Mouse (Mus musculus) lung, postnatal 0 days (tissue): ENCODE results near the gene Mxra7. TPM values are rescaled to one million over a fixed set of nuclear protein-coding genes. Genes with fewer than 3 reads are reported as not detected.

ENCODE experiments used
- ATAC-seq: fragments of 200-750 bp; cut with Nextera tagmentation; 2 replicates; pipeline ENCODE4 v1.8.0; 2017; ENCODE audit warnings: moderate library complexity
- DNase-seq: peaks from one replicate; pipeline ENCODE4 v3.0.0-alpha.2; 2016; ENCODE audit warnings: low spot score
- H3K27ac ChIP-seq: fragments of 300-500 bp; sonication (generic); 2 replicates; pipeline ENCODE4 v1.5.1; 2014; ENCODE audit warnings: antibody characterized with exemption, mild to moderate bottlenecking, low read length, mixed read lengths
- H3K27me3 ChIP-seq: fragments of 300-500 bp; sonication (generic); replicated peaks from 2 replicates; pipeline ENCODE4 v1.6.1; 2014; ENCODE audit warnings: low read length, mixed read lengths; ENCODE audit not compliant: insufficient read depth
- H3K36me3 ChIP-seq: fragments of 300-500 bp; sonication (generic); 2 replicates; pipeline ENCODE4 v1.6.1; 2014; ENCODE audit warnings: low read length, mixed read lengths; ENCODE audit not compliant: insufficient read depth
- H3K4me1 ChIP-seq: fragments of 300-500 bp; sonication (generic); 2 replicates; pipeline ENCODE4 v1.6.1; 2014; ENCODE audit warnings: antibody characterized with exemption, low read depth, low read length, mixed read lengths; ENCODE audit not compliant: insufficient read depth
- H3K4me2 ChIP-seq: fragments of 300-500 bp; sonication (generic); replicated peaks from 2 replicates; pipeline ENCODE4 v1.6.1; 2014; ENCODE audit warnings: low read depth, mild to moderate bottlenecking, low read length, moderate library complexity, mixed read lengths
- H3K4me3 ChIP-seq: fragments of 300-500 bp; sonication (generic); 2 replicates; pipeline ENCODE4 v1.5.1; 2014; ENCODE audit warnings: low read depth, low read length
- H3K9ac ChIP-seq: fragments of 300-500 bp; sonication (generic); replicated peaks from 2 replicates; pipeline ENCODE4 v1.6.1; 2014; ENCODE audit warnings: low read depth, mild to moderate bottlenecking
- H3K9me3 ChIP-seq: fragments of 300-500 bp; sonication (generic); 2 replicates; pipeline ENCODE4 v1.6.1; 2016; ENCODE audit warnings: low read length, mixed read lengths
- CTCF ChIP-seq: IDR thresholded peaks from 2 replicates; pipeline ENCODE4 v1.5.1; 2016; ENCODE audit warnings: antibody characterized with exemption, mild to moderate bottlenecking
- EP300 ChIP-seq: IDR thresholded peaks from 2 replicates; pipeline ENCODE4 v1.6.1; 2016; ENCODE audit warnings: antibody characterized with exemption, mild to moderate bottlenecking, control low read depth
- WGBS: fragments of 180-500 bp; shearing (Covaris S2); extraction: QIAGEN DNeasy Blood & Tissue Kit; methylation state at CpG from one replicate; pipeline ENCODE4 v1.1.7; 2014; 5-methylcytosine and 5-hydroxymethylcytosine counted together
- polyA plus RNA-seq: library from polyadenylated mRNA; unstranded; fragments of >200 nt; fragmentation: Nextera tagmentation; extraction: Ambion mirVana; gene quantifications from 2 replicates; pipeline ENCODE4 v1.2.1, GENCODE M21; 2015

Mxra7 gene
- polyA plus RNA-seq, 1 experiment from 2014 or later: 34.6 TPM

- WGBS: 73% methylated on average over 5 of the region's 5 CpGs
- no peak for DNase-seq
- ATAC-seq: no peak
- no peaks in the 10 kb centered on the region for H3K27me3 ChIP-seq
- H3K27ac ChIP-seq: no peak overlapping the region
- H3K36me3 ChIP-seq: no peaks in the 10 kb centered on the region
- H3K4me2 ChIP-seq: no peak overlapping the region
- no peak for TF ChIP-seq EP300
- no peak for TF ChIP-seq CTCF
- H3K9me3 ChIP-seq: no peaks in the 10 kb centered on the region
- no peak overlapping the region for H3K9ac ChIP-seq
- no peak overlapping the region for H3K4me3 ChIP-seq
- no peaks in the 10 kb centered on the region for H3K4me1 ChIP-seq
Observed at GRCm38 (mm10) chr11:116802709-116803108, 25.1 kb downstream of the Mxra7 start.

GRCm38 (mm10) chr11:116801106-116801505, 26.7 kb downstream of the Mxra7 start:
- Histone ChIP-seq H3K4me2 (no peak overlapping the region), H3K27me3 (no peaks in the 10 kb centered on the region), H3K4me3 (no peak overlapping the region), H3K27ac (no peak overlapping the region), H3K4me1 (no peaks in the 10 kb centered on the region), H3K9ac (no peak overlapping the region), H3K9me3 (no peaks in the 10 kb centered on the region), H3K36me3 (no peaks in the 10 kb centered on the region)
- WGBS: 64% methylated on average over 5 of the region's 5 CpGs
- DNase-seq: no peak
- TF ChIP-seq CTCF (no peak), EP300 (no peak)
- peak; percentile 46 for ATAC-seq

DNA sequence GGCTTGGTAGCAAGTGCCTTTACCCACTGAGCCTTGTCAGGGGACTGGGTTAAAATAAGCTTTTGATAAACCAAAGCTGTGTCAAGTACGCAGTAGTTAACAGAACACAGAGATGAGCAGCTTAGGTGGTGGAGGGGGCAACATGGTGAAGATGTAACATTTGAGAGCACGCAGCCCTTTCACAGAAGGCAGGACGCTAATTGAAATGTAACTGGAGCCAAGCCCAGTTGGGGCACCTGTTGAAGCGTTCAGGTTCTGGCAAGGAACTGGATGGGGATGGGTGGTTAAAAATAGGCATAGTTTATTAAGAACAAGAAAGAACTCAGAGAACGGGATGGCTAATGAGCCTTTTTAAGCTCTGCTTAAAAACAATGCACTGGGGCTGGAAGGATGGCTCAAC, 28.5 kb downstream of the Mxra7 start:
- 83% methylated on average over 5 of the region's 5 CpGs for WGBS
- DNase-seq (no peak), ATAC-seq (no peak)
- Histone ChIP-seq H3K27me3 (no peaks in the 10 kb centered on the region), H3K27ac (no peak overlapping the region), H3K9ac (no peak overlapping the region), H3K36me3 (no peaks in the 10 kb centered on the region), H3K4me3 (no peak overlapping the region), H3K4me1 (no peaks in the 10 kb centered on the region), H3K9me3 (no peaks in the 10 kb centered on the region), H3K4me2 (no peak overlapping the region)
- TF ChIP-seq EP300: no peak
- TF ChIP-seq CTCF: no peak

DNA sequence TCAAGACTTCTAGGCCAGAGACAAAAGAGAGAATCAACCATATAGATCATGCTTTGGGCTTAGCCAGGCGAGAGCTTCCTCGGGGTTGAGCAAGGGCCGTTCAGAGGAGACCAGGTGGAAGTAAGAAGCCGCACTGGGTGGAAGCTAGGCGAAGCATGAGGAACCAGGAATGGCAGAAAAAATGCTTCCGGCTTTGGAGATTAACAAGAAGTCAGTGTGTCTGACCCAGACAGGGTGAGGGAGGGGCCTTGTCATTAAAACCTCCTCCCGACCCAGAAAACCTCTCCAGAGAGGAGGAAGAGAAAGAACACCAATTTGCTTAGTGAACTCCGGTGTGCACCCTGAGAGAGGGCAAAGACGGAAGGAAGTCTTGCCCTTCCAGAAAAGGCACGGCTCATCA, 43.6 kb downstream of the Mxra7 start:
- no peak overlapping the region for H3K4me2 ChIP-seq
- WGBS: 87% methylated on average over 10 of the region's 10 CpGs
- H3K9me3 ChIP-seq: no peaks in the 10 kb centered on the region
- H3K27ac ChIP-seq: no peak overlapping the region
- H3K27me3 ChIP-seq: no peaks in the 10 kb centered on the region
- no peak for ATAC-seq
- H3K4me1 ChIP-seq: no peaks in the 10 kb centered on the region
- no peak overlapping the region for H3K4me3 ChIP-seq
- no peak overlapping the region for H3K9ac ChIP-seq
- DNase-seq: no peak
- no peak for TF ChIP-seq EP300
- TF ChIP-seq CTCF: no peak
- no peaks in the 10 kb centered on the region for H3K36me3 ChIP-seq

- TF ChIP-seq CTCF (peak; percentile 65), EP300 (peak; percentile 98)
- H3K36me3 ChIP-seq: no peaks in the 10 kb centered on the region
- H3K27me3 ChIP-seq: no peaks in the 10 kb centered on the region
- ATAC-seq (peak; percentile 97), DNase-seq (peak; percentile 94)
- peak overlapping the region; percentile 28 for H3K4me2 ChIP-seq
- no peaks in the 10 kb centered on the region for H3K4me1 ChIP-seq
- peak overlapping the region; percentile 28; the same call in 1 of the 2 replicates for H3K4me3 ChIP-seq
- no peaks in the 10 kb centered on the region for H3K9me3 ChIP-seq
- WGBS: 20% methylated on average over 9 of the region's 9 CpGs
- 0 out of 2 replicates have a peak overlapping the region, but pooled peaks have one; percentile 43 for H3K27ac ChIP-seq
- H3K9ac ChIP-seq: no peak overlapping the region
Observed at GRCm38 (mm10) chr11:116782737-116783145, 45.1 kb downstream of the Mxra7 start.

DNA sequence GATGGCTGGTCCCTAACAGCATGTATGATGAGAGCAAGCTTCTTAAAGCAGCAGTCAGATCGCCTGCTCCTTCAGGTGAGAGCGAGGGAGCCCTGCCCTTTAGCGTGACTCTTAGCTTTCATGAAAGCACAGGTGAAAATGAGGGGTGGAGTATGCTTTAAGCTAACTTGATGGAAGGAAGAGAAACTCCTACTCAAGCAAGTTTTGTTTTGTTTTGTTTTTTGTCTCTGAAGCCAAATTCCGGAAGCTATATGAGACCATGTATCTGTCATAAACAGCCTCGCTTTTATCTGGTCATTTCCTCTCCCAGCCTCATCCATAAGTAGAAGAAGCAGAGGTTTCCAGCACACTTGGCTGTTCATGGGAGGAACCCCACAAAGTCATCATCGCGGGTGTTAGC, 52.4 kb downstream of the Mxra7 start, which contains the start of gene St6galnac1:
Gene St6galnac1, minus strand, starts transcription at position 101 of the 400 bp plus-strand sequence.
- no peak within 1 kb of the TSS for H3K9ac ChIP-seq
- H3K4me3 ChIP-seq: no peak within 1 kb of the TSS
- ATAC-seq: no peak
- DNase-seq: no peak
- no peaks in the 10 kb centered on the region for H3K4me1 ChIP-seq
- H3K27ac ChIP-seq: no peak within 1 kb of the TSS
- H3K9me3 ChIP-seq: no peaks in the 10 kb centered on the region
- WGBS: 70% methylated on average over 7 of the region's 7 CpGs
- no peaks in the 10 kb centered on the region for H3K36me3 ChIP-seq
- H3K27me3 ChIP-seq: no peaks in the 10 kb centered on the region
- no peak within 1 kb of the TSS for H3K4me2 ChIP-seq
- TF ChIP-seq CTCF (no peak), EP300 (no peak)

DNA sequence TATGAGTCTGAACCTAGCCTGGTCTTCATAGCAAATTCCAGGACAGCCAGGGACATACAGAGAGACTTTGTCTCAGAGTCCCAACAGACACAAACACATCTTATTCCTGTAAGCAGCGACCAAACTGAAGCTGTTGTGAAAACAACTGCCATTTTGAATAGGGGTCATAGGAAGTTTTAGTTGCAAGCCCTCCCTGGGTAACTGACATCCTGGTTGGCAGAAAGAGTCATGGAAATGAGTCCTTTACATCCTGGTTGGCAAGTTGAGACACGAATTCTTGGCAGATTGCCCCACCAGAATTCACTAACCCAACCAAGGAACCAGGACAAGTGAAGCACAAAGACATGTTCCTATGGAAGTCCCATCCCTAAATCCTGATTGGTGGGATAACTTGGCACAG, 54.6 kb downstream of the Mxra7 start:
- DNase-seq (no peak), ATAC-seq (no peak)
- Histone ChIP-seq H3K27me3 (no peaks in the 10 kb centered on the region), H3K9ac (no peak overlapping the region), H3K9me3 (no peaks in the 10 kb centered on the region), H3K4me1 (no peaks in the 10 kb centered on the region), H3K4me2 (no peak overlapping the region), H3K27ac (no peak overlapping the region), H3K4me3 (no peak overlapping the region), H3K36me3 (no peaks in the 10 kb centered on the region)
- WGBS: 25% methylated on average over 2 of the region's 2 CpGs
- TF ChIP-seq EP300: no peak
- TF ChIP-seq CTCF: no peak
